Mouse (Mus musculus): ENCODE results near the gene Syndig1.

- TF ChIP-seq GATA1 (IDR thresholded peaks at IDR 0.05; ENCODE audit: borderline replicate concordance, low read length) = no peak
- no peak for TF ChIP-seq FLI1 (IDR thresholded peaks at IDR 0.05; ENCODE audit: low read length)
Observed at GRCm38 (mm10) chr2:149865914-149866435, 37.0 kb downstream of the Syndig1 start.
